Mouse (Mus musculus): Measurements from ENCODE around the gene Hsp90ab1.

DNA sequence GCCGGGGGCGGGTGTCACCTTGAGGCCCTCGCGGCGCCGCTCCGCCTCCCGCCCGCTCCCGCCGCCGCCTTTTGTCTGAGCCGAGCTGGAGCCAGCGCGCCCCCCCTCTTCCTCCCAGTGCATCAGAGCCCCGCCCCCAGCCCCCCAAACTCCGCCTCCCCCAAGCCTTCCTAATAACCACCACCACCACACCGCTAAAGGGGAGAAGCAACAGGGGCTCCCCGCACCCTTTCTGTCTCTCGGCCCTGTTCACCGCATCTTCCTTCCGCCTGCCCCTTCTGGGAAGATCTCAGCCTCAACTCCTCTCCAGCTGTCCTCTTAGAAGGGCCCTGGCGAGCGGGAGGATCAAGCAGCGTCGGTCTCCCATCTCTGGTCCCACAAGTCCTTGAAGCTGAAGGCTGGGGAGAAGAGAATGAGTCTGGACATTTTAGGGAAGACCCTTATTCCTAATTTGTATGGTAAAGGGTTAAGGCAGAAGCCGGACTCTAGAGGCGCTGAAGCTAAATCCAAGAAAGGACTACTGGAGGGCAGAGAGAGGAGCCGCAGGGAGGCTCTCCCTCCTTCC, 23.4 kb downstream of the Hsp90ab1 start, which contains the start of gene Tmem151b:
- TF ChIP-seq CTCF (IDR thresholded peaks at IDR 0.05; ENCODE audit: extremely low read depth, insufficient read depth, insufficient read length, insufficient replicate concordance) (no peak), POLR2A (IDR thresholded peaks at IDR 0.05; ENCODE audit: low read depth, low read length) (no peak)

Data from spleen, adult 2 months (tissue).